Mouse (Mus musculus) midbrain, embryonic 11.5 days (tissue): ENCODE measurements around the gene Lrp2. TPM values are rescaled to one million over a fixed set of nuclear protein-coding genes. Genes with fewer than 3 reads are reported as not detected.

ENCODE experiments used
- ATAC-seq: fragments of 200-750 bp; cut with Nextera tagmentation; 2 replicates; pipeline ENCODE4 v1.8.0; 2017; ENCODE audit warnings: moderate TSS enrichment, moderate library complexity; ENCODE audit not compliant: low FRiP score
- DNase-seq: peaks from one replicate; pipeline ENCODE4 v3.0.0; 2015; ENCODE audit warnings: low spot score; ENCODE audit errors: missing footprints
- H3K27ac ChIP-seq: fragments of 300-500 bp; sonication (generic); 2 replicates; pipeline ENCODE4 v1.5.1; 2014; ENCODE audit warnings: low read depth, low read length
- H3K27me3 ChIP-seq: fragments of 300-500 bp; sonication (generic); 2 replicates; pipeline ENCODE4 v1.6.1; 2014; ENCODE audit warnings: mild to moderate bottlenecking, low read length, moderate library complexity, mixed read lengths; ENCODE audit not compliant: control insufficient read depth, insufficient read depth
- H3K36me3 ChIP-seq: fragments of 300-500 bp; sonication (generic); 2 replicates; pipeline ENCODE4 v1.6.1; 2014; ENCODE audit warnings: mild to moderate bottlenecking, low read length, moderate library complexity, mixed read lengths; ENCODE audit not compliant: control insufficient read depth, insufficient read depth
- H3K4me1 ChIP-seq: fragments of 300-500 bp; sonication (generic); 2 replicates; pipeline ENCODE4 v1.6.1; 2014; ENCODE audit warnings: low read length; ENCODE audit not compliant: control insufficient read depth, insufficient read depth
- H3K4me2 ChIP-seq: fragments of 300-500 bp; sonication (generic); 2 replicates; pipeline ENCODE4 v1.6.1; 2014; ENCODE audit warnings: mild to moderate bottlenecking, moderate library complexity
- H3K4me3 ChIP-seq: fragments of 300-500 bp; sonication (generic); 2 replicates; pipeline ENCODE4 v1.5.1; 2014; ENCODE audit warnings: low read depth, low read length
- H3K9ac ChIP-seq: fragments of 300-500 bp; sonication (generic); 2 replicates; pipeline ENCODE4 v1.6.1; 2014; ENCODE audit warnings: low read length
- H3K9me3 ChIP-seq: fragments of 300-500 bp; sonication (generic); 2 replicates; pipeline ENCODE4 v1.6.1; 2016; ENCODE audit warnings: low read length; ENCODE audit not compliant: control insufficient read depth
- WGBS: fragments of 180-500 bp; shearing (Covaris S2); extraction: QIAGEN DNeasy Blood & Tissue Kit; methylation state at CpG from one replicate; pipeline ENCODE4 v1.1.7; 2014; 5-methylcytosine and 5-hydroxymethylcytosine counted together
- polyA plus RNA-seq: library from polyadenylated mRNA; unstranded; fragments of >200 nt; fragmentation: Nextera tagmentation; extraction: Ambion mirVana; gene quantifications from 2 replicates; pipeline ENCODE4 v1.2.1, GENCODE M21; 2014

Gene Lrp2
- polyA plus RNA-seq, 1 experiment from 2014 or later, result 5.6 TPM

DNA sequence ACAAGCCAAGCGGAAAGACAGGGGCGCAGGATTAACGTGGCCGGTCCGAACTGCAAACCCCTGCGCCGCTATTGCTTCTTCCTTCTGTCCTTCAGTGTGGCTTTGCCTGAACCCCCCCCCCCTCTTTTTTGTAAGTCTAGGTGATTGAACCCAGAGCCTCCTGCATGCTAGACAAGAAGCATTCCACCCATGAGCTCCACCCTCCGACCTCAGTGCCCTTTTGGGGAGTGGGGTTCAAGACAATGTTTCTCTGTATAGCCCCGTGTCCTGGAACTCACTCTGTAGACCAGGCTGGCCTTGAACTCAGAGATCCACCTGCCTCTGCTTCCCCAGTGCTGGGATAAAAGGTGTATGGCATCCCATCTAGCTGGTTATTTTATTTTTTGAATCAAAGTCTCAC lies 26.9 kb upstream of the Lrp2 start:
- 36% methylated on average over 9 of the region's 9 CpGs for WGBS
- Histone ChIP-seq H3K4me1 (peaks cover 4% of the 10 kb centered on the region; the same call in 1 of the 2 replicates), H3K4me2 (no peak overlapping the region), H3K4me3 (no peak overlapping the region), H3K9ac (no peak overlapping the region), H3K27me3 (no peaks in the 10 kb centered on the region), H3K9me3 (no peaks in the 10 kb centered on the region), H3K36me3 (no peaks in the 10 kb centered on the region), H3K27ac (no peak overlapping the region)
- DNase-seq, result no peak
- ATAC-seq, result 0 out of 2 replicates have a peak, but pooled peaks have one; percentile 30

DNA sequence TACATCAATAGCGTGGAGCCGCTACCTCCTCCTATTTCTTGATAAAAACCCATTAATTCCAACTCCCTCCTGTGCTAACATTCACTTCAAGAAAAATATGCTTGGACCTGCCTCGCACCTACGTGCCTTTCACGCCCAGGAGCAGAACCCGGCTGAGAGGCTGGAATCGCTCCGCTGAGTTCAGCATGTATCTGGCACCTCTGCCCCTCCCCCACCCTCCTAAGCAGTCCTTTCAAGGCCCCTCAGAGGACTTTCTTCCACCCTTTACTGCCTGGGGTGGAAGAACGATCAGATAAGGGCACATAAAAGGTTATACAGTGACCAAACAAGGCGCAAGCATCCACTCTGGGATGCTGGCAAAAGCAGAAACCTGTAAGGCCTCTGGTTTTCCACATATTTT lies 26.4 kb upstream of the Lrp2 start:
- no peaks in the 10 kb centered on the region for H3K27me3 ChIP-seq
- 10% methylated on average over 10 of the region's 10 CpGs for WGBS
- H3K27ac ChIP-seq, result no peak overlapping the region
- no peaks in the 10 kb centered on the region for H3K36me3 ChIP-seq
- peaks cover 4% of the 10 kb centered on the region; the same call in 1 of the 2 replicates for H3K4me1 ChIP-seq
- DNase-seq (peak; percentile 89), ATAC-seq (no peak; the same call in 1 of the 2 replicates)
- no peak overlapping the region for H3K9ac ChIP-seq
- H3K4me3 ChIP-seq, result no peak overlapping the region
- no peaks in the 10 kb centered on the region for H3K9me3 ChIP-seq
- peak overlapping the region; percentile 10; the same call in 1 of the 2 replicates for H3K4me2 ChIP-seq

DNA sequence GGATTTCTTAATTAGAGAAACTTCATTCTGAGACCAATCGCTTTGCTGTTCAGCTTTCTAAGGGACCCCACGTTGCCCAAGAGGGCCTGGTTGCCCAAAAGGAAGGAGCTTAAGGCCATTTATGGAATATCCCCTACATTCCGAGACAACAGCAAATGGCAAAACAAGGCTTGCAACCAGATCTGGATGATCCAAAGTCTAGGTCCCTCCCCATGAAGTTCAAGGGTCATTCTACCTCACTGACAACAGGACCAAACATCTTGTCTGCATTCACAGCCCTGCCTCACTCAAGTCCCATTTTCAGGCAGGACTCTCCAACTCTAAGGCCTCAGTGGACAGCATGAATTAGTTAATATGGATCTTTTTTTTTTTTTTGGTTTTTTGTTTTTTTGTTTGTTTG lies 20.8 kb upstream of the Lrp2 start:
- Histone ChIP-seq H3K4me3 (no peak overlapping the region), H3K36me3 (no peaks in the 10 kb centered on the region), H3K27me3 (no peaks in the 10 kb centered on the region), H3K9ac (no peak overlapping the region), H3K27ac (no peak overlapping the region), H3K9me3 (no peaks in the 10 kb centered on the region), H3K4me2 (no peak overlapping the region), H3K4me1 (no peaks in the 10 kb centered on the region)
- DNase-seq (no peak), ATAC-seq (no peak)
- WGBS, result 92% methylated on average over 3 of the region's 3 CpGs

DNA sequence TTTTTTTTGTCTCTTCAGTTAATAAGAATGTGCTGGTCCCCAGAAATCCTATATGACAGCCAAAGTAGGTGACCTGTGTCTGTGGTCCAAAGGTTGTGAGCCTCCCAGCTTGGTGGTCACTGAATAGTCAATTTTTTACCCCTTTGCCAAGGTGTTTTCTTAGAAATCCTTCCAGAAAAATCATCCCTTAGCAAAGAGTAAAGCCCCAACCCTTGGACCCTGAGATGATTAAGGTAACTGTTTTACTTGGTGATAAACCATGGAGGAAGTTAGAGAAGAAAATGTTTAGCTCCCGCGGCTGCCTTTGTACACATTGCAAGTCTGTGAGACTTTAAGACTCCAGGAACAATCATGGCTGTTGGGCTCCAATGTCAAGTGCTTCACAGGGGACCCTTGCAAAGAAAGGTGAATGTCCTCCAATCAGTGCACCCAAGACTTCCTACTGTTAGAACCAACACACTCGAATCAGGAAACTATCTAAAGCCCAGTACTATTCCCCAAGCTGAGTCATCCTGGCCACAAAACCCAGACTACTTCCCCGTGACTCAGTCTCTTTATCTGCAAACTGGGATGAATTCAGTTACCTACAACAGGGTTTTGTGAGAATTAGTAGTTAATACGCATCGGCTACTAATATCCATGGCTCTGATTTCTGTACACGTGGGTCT lies 18.0 kb upstream of the Lrp2 start:
- Histone ChIP-seq H3K4me2 (no peak overlapping the region), H3K4me3 (no peak overlapping the region), H3K9ac (no peak overlapping the region), H3K27me3 (no peaks in the 10 kb centered on the region), H3K9me3 (no peaks in the 10 kb centered on the region), H3K4me1 (no peaks in the 10 kb centered on the region), H3K36me3 (no peaks in the 10 kb centered on the region), H3K27ac (no peak overlapping the region)
- ATAC-seq (no peak), DNase-seq (no peak)
- 88% methylated on average over 7 of the region's 7 CpGs for WGBS

DNA sequence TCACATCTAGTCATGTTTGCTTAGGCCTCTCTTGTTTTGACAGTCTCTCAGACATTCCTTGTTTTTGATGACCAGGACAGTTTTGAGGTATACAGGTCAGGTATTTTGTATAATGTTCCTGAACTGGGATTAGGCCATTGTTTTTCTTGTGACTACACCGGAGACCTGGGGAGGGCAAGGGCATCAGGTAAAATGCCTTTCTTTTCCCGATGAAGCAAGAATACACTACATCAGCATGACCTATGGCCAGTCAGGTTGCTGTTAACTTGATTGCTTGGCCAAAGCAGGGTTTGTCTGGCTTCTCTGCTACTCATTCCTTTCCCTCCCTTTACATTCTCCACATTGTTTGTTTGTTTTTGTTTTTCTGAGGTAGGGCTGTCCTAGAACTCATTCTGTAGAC lies 7.3 kb upstream of the Lrp2 start:
- Histone ChIP-seq H3K4me1 (no peaks in the 10 kb centered on the region), H3K27me3 (peaks cover 5% of the 10 kb centered on the region; the same call in 1 of the 2 replicates), H3K36me3 (no peaks in the 10 kb centered on the region), H3K4me3 (no peak overlapping the region), H3K4me2 (no peak overlapping the region), H3K9ac (no peak overlapping the region), H3K9me3 (no peaks in the 10 kb centered on the region), H3K27ac (no peak overlapping the region)
- WGBS, result 92% methylated on average over 2 of the region's 2 CpGs
- DNase-seq (no peak), ATAC-seq (no peak)

DNA sequence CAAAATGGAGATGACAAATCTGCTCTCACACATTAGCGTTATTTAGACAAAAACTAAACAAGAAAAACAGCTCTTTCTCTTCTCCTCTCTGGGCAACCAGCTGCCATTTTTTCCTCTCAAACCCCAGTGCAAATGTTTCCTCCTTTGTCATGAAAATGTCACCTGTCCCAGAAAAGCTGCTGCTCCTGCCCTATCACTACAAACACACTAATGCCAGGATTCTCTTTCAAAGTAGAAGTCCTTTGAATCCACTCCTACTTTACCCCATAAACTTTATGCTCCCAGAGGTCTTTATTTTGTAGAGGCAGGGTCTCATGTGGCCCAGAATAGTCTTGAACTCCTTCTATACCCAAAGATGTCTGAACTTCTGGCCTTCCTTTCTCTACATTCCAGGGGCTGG lies 6.7 kb upstream of the Lrp2 start:
- Histone ChIP-seq H3K27me3 (peaks cover 8% of the 10 kb centered on the region), H3K9ac (no peak overlapping the region), H3K4me3 (no peak overlapping the region), H3K4me2 (no peak overlapping the region), H3K9me3 (no peaks in the 10 kb centered on the region), H3K4me1 (peaks cover 6% of the 10 kb centered on the region; the same call in 1 of the 2 replicates), H3K36me3 (no peaks in the 10 kb centered on the region), H3K27ac (no peak overlapping the region)
- WGBS, result 29% methylated on average over 1 of the region's 1 CpGs
- ATAC-seq (no peak), DNase-seq (no peak)

DNA sequence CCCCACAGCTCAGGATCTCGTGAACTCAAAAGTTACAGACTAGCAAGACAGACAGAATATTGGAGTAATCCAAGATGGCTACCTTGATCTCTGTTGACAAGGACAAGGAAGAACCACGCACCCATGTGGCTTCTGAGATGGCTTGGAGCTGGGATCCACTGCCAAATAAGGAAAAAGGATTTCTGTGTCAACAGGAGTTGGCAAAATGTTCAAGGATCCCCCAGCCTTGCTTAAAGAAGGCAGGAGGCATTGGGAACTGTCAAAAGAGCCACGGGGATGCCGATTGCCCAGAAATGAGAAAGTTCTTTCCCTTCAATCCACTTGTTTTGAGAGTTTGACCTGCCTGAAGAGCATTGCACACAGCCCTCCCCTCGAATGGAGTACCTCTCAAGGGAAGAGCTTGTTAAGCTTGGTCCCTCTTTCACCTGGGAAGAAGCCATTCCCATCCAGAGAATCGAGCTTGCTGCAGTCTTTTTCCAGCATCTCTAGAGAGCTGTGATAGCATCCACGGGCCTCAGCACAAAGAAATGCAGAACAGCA lies 6.2 kb upstream of the Lrp2 start:
- H3K27me3 ChIP-seq, result peaks cover 13% of the 10 kb centered on the region
- H3K4me3 ChIP-seq, result no peak overlapping the region
- DNase-seq (no peak), ATAC-seq (no peak)
- no peak overlapping the region for H3K9ac ChIP-seq
- peaks cover 11% of the 10 kb centered on the region for H3K4me1 ChIP-seq
- H3K27ac ChIP-seq, result no peak overlapping the region
- H3K9me3 ChIP-seq, result no peaks in the 10 kb centered on the region
- no peak overlapping the region for H3K4me2 ChIP-seq
- no peaks in the 10 kb centered on the region for H3K36me3 ChIP-seq
- WGBS, result 65% methylated on average over 7 of the region's 7 CpGs

DNA sequence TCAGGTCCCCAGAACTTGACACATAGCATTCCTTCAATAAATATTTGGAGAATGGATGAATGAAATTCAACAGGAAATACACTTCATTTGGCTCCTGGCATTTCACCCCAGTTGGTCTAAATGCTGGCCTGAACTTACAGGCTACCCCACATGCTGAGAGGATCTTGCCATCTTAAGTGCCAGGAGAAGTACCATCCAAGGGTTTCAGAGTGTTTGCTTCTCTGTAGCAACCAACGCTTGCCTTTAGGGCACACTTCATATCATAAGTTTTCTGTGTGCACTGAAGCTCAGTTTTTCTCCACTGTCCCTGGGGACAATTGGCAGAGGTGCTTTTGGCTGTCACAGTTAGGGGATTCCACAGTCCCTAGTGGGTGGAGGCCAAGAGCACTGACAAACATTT lies 4.7 kb upstream of the Lrp2 start:
- ATAC-seq (no peak), DNase-seq (no peak)
- Histone ChIP-seq H3K9ac (no peak overlapping the region), H3K27ac (no peak overlapping the region), H3K4me3 (no peak overlapping the region), H3K27me3 (peaks cover 14% of the 10 kb centered on the region), H3K4me2 (no peak overlapping the region), H3K4me1 (peaks cover 11% of the 10 kb centered on the region), H3K36me3 (no peaks in the 10 kb centered on the region), H3K9me3 (no peaks in the 10 kb centered on the region)
- WGBS, result 80% methylated on average over 1 of the region's 1 CpGs

DNA sequence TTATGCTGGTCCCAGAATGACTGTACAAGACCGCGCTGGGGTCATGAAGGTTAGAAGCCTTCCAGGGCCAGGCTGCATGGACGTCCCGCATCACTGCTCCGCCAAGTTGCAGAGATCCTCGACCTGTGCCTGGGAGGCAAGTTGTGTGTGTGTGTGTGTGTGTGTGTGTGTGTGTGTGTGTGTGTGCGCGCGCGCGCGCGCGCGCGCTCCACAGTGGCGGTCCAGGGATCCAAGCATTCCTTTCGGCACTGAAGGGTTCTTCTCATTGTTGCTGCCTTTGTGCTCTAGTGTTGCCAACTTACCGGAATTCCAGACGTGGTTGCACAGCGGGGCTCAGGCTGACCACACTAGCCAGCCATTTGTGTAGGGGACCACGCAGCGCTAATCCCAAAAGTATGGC lies 2.0 kb upstream of the Lrp2 start:
- H3K27me3 ChIP-seq, result peaks cover 25% of the 10 kb centered on the region
- 0% methylated on average over 23 of the region's 23 CpGs for WGBS
- peaks cover 17% of the 10 kb centered on the region for H3K4me1 ChIP-seq
- peak overlapping the region; percentile 14 for H3K4me3 ChIP-seq
- no peaks in the 10 kb centered on the region for H3K36me3 ChIP-seq
- no peak overlapping the region for H3K27ac ChIP-seq
- DNase-seq (no peak), ATAC-seq (peak; percentile 22)
- peak overlapping the region; percentile 9; the same call in 1 of the 2 replicates for H3K9ac ChIP-seq
- H3K4me2 ChIP-seq, result peak overlapping the region; percentile 53
- no peaks in the 10 kb centered on the region for H3K9me3 ChIP-seq
